Mouse (Mus musculus): ENCODE results near the gene Cdkn1c. TPM values are rescaled to one million over a fixed set of nuclear protein-coding genes. Genes with fewer than 3 reads are reported as not detected.

The Cdkn1c gene
- total RNA-seq, 2 experiments from 2014 or later = 10.7 to 11.4 TPM

GRCm38 (mm10) chr7:143475876-143476275 lies 15.0 kb upstream of the Cdkn1c start:
- intact Hi-C loops (cut with DNase I) = loop anchor here (5.0 to 10.0 kb wide), 2 partner anchors 286 to 581 kb away; no protein-coding TSS in a partner anchor
- no peak for DNase-seq (ENCODE audit: low spot score in 2 of 2)

GRCm38 (mm10) chr7:143474811-143475210 lies 14.0 kb upstream of the Cdkn1c start:
- DNase-seq (ENCODE audit: low spot score in 2 of 2) = no peak
- intact Hi-C loops (cut with DNase I) = loop anchor here (5.0 to 10.0 kb wide), 2 partner anchors 287 to 580 kb away; no protein-coding TSS in a partner anchor

GRCm38 (mm10) chr7:143473347-143474101 lies 12.7 kb upstream of the Cdkn1c start, which contains the start of gene Slc22a18:
Gene Slc22a18 (plus strand): TSS chr7:143473736.
- no peak for DNase-seq (ENCODE audit: low spot score in 2 of 2)
- intact Hi-C loops (cut with DNase I) = loop anchor here (10.0 kb wide), 1 partner anchor 579 kb away; no protein-coding TSS in a partner anchor

- intact Hi-C loops (cut with DNase I) = loop anchor here (1.0 to 10.0 kb wide), 3 partner anchors 316 to 575 kb away; no protein-coding TSS in a partner anchor
- DNase-seq (ENCODE audit: low spot score in 2 of 2) = peak; percentile 68 to 78
These were observed 9.1 kb upstream of the Cdkn1c start for GRCm38 (mm10) chr7:143469946-143470345.

GRCm38 (mm10) chr7:143467714-143468113 lies 6.9 kb upstream of the Cdkn1c start:
- no peak for DNase-seq (ENCODE audit: low spot score in 2 of 2)
- intact Hi-C loops (cut with DNase I) = loop anchor here (5.0 kb wide), 1 partner anchor 370 kb away; no protein-coding TSS in a partner anchor

- DNase-seq (ENCODE audit: low spot score in 2 of 2) = peak; percentile 80 to 85
- intact Hi-C loops (cut with DNase I) = loop anchor here (1.0 to 5.0 kb wide), 2 partner anchors 313 to 369 kb away; no protein-coding TSS in a partner anchor
These were observed 5.3 kb upstream of the Cdkn1c start for GRCm38 (mm10) chr7:143466099-143466677.

- intact Hi-C loops (cut with DNase I) = loop anchor here (2.0 to 5.0 kb wide), 2 partner anchors 172 to 368 kb away; no protein-coding TSS in a partner anchor
These were observed 4.1 kb upstream of the Cdkn1c start for GRCm38 (mm10) chr7:143464811-143465560.

GRCm38 (mm10) chr7:143463865-143464415 lies 3.1 kb upstream of the Cdkn1c start:
- intact Hi-C loops (cut with DNase I) = loop anchor here (2.0 kb wide), 1 partner anchor 171 kb away; no protein-coding TSS in a partner anchor

More at GRCm38 (mm10) chr7:143464811-143465560, 4.1 kb upstream of the Cdkn1c start:
- peak; percentile 19 to 32 for DNase-seq (ENCODE audit: low spot score in 2 of 2)

GRCm38 (mm10) chr7:143462516-143462915 lies 1.7 kb upstream of the Cdkn1c start:
- intact Hi-C loops (cut with DNase I) = no loop called here
- DNase-seq (ENCODE audit: low spot score in 2 of 2) = no peak

More at GRCm38 (mm10) chr7:143463865-143464415, 3.1 kb upstream of the Cdkn1c start:
- DNase-seq (ENCODE audit: low spot score in 2 of 2) = peak; percentile 65 to 68

GRCm38 (mm10) chr7:143461920-143462319 lies 1.1 kb upstream of the Cdkn1c start:
- DNase-seq (ENCODE audit: low spot score in 2 of 2) = no peak
- intact Hi-C loops (cut with DNase I) = no loop called here

GRCm38 (mm10) chr7:143461294-143461870 lies 532 bp upstream of the Cdkn1c start:
- no peak for DNase-seq (ENCODE audit: low spot score in 2 of 2)
- intact Hi-C loops (cut with DNase I) = no loop called here

- intact Hi-C loops (cut with DNase I) = no loop called here
- DNase-seq (ENCODE audit: low spot score in 2 of 2) = no peak
These were observed 524 bp downstream of the Cdkn1c start for GRCm38 (mm10) chr7:143460217-143460834.

- no peak for DNase-seq (ENCODE audit: low spot score in 2 of 2)
- intact Hi-C loops (cut with DNase I) = no loop called here
These were observed 1.3 kb downstream of the Cdkn1c start for GRCm38 (mm10) chr7:143459332-143460211.

GRCm38 (mm10) chr7:143458963-143459331 lies 1.9 kb downstream of the Cdkn1c start:
- no peak for DNase-seq (ENCODE audit: low spot score in 2 of 2)
- intact Hi-C loops (cut with DNase I) = no loop called here

GRCm38 (mm10) chr7:143447130-143447529 lies 13.7 kb downstream of the Cdkn1c start:
- DNase-seq (ENCODE audit: low spot score in 2 of 2) = no peak
- intact Hi-C loops (cut with DNase I) = no loop called here

- no peak for DNase-seq (ENCODE audit: low spot score in 2 of 2)
- intact Hi-C loops (cut with DNase I) = no loop called here
These were observed 15.0 kb downstream of the Cdkn1c start for GRCm38 (mm10) chr7:143445651-143446460.
